Mouse (Mus musculus) liver, embryonic 13.5 days (tissue): ENCODE results near the gene Enpp6. TPM values are rescaled to one million over a fixed set of nuclear protein-coding genes. Genes with fewer than 3 reads are reported as not detected.
"Not testable (repeated sequence)": the region's sequence is repeated elsewhere in the genome, so short reads cannot be mapped to it uniquely, and the experiment has no call there.

Source experiments
- ATAC-seq: fragments of 200-750 bp; cut with Nextera tagmentation; 2 replicates; pipeline ENCODE4 v1.8.0; 2017; ENCODE audit warnings: low read depth, mild to moderate bottlenecking, moderate number of reproducible peaks, moderate library complexity
- DNase-seq: peaks from one replicate; pipeline ENCODE4 v3.0.0; 2022
- H3K27ac ChIP-seq: fragments of 300-500 bp; sonication (generic); 2 replicates; pipeline ENCODE4 v1.5.1; 2015; ENCODE audit warnings: moderate library complexity, mild to moderate bottlenecking, inconsistent platforms
- H3K27me3 ChIP-seq: fragments of 300-500 bp; sonication (generic); 2 replicates; pipeline ENCODE4 v1.6.1; 2015; ENCODE audit warnings: mild to moderate bottlenecking, inconsistent platforms
- H3K36me3 ChIP-seq: fragments of 300-500 bp; sonication (generic); 2 replicates; pipeline ENCODE4 v1.6.1; 2015; ENCODE audit warnings: mild to moderate bottlenecking, inconsistent platforms
- H3K4me1 ChIP-seq: fragments of 300-500 bp; sonication (generic); replicated peaks from 2 replicates; pipeline ENCODE4 v1.6.1; 2015; ENCODE audit warnings: inconsistent platforms
- H3K4me2 ChIP-seq: fragments of 300-500 bp; sonication (generic); 2 replicates; pipeline ENCODE4 v1.6.1; 2015; ENCODE audit warnings: inconsistent platforms, mild to moderate bottlenecking, moderate library complexity
- H3K4me3 ChIP-seq: fragments of 300-500 bp; sonication (generic); replicated peaks from 2 replicates; pipeline ENCODE4 v1.5.1; 2015; ENCODE audit warnings: mild to moderate bottlenecking, inconsistent platforms
- H3K9ac ChIP-seq: fragments of 300-500 bp; sonication (generic); 2 replicates; pipeline ENCODE4 v1.6.1; 2015; ENCODE audit warnings: mild to moderate bottlenecking, inconsistent platforms
- H3K9me3 ChIP-seq: fragments of 300-500 bp; sonication (generic); replicated peaks from 2 replicates; pipeline ENCODE4 v1.6.1; 2016; ENCODE audit warnings: inconsistent platforms
- WGBS: fragments of 180-500 bp; shearing (Covaris S2); methylation state at CpG from one replicate; pipeline ENCODE4 v1.1.7; 2015; ENCODE audit not compliant: insufficient replicate concordance; 5-methylcytosine and 5-hydroxymethylcytosine counted together
- polyA plus RNA-seq: library from polyadenylated mRNA; unstranded; fragments of >200 nt; fragmentation: Nextera tagmentation; extraction: Ambion mirVana; gene quantifications from 2 replicates; pipeline ENCODE4 v1.2.1, GENCODE M21; 2015

The Enpp6 gene
- polyA plus RNA-seq, 1 experiment from 2014 or later, result 0.13 TPM

DNA sequence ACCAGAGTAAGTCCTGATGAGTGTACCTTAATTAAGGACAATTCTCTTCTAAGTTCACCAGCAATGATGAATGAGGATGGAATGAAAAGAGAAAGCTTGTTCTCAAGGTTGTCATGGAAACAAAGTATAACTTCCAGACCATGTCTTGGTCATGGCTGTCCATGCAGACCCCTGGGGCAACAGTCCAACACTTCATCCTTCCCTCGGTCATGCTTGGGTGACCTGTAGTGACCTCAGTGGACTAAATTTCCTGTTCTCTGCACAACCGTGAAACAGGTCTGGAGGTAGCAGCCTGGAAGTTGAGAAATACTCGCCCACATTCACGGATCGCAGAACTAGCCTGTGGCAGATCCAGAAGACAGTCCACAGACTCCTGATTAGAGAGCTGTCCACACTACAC lies 50.7 kb downstream of the Enpp6 start:
- no peak overlapping the region for H3K4me3 ChIP-seq
- H3K4me2 ChIP-seq, result no peak overlapping the region
- no peaks in the 10 kb centered on the region for H3K27me3 ChIP-seq
- ATAC-seq (no peak), DNase-seq (no peak)
- H3K27ac ChIP-seq, result no peak overlapping the region
- H3K9me3 ChIP-seq, result no peaks in the 10 kb centered on the region
- 61% methylated on average over 5 of the region's 5 CpGs for WGBS
- H3K36me3 ChIP-seq, result no peaks in the 10 kb centered on the region
- no peaks in the 10 kb centered on the region for H3K4me1 ChIP-seq
- no peak overlapping the region for H3K9ac ChIP-seq

GRCm38 (mm10) chr8:47040215-47040614 lies 53.5 kb downstream of the Enpp6 start:
- not testable (repeated sequence) for H3K4me3 ChIP-seq, DNase-seq, H3K27me3 ChIP-seq, H3K27ac ChIP-seq, ATAC-seq, H3K4me2 ChIP-seq, H3K9ac ChIP-seq, H3K4me1 ChIP-seq, H3K36me3 ChIP-seq, H3K9me3 ChIP-seq
- 49% methylated on average over 4 of the region's 4 CpGs for WGBS

GRCm38 (mm10) chr8:47046340-47046739 lies 59.7 kb downstream of the Enpp6 start:
- WGBS, result 60% methylated on average over 4 of the region's 4 CpGs
- Histone ChIP-seq H3K27ac (no peak overlapping the region), H3K4me2 (no peak overlapping the region), H3K4me1 (no peaks in the 10 kb centered on the region), H3K9ac (no peak overlapping the region), H3K9me3 (no peaks in the 10 kb centered on the region), H3K4me3 (no peak overlapping the region), H3K27me3 (no peaks in the 10 kb centered on the region), H3K36me3 (no peaks in the 10 kb centered on the region)
- ATAC-seq, result no peak
- DNase-seq, result no peak

GRCm38 (mm10) chr8:47047146-47047545 lies 60.5 kb downstream of the Enpp6 start:
- Histone ChIP-seq H3K27me3 (no peaks in the 10 kb centered on the region), H3K9ac (no peak overlapping the region), H3K4me2 (no peak overlapping the region), H3K4me1 (no peaks in the 10 kb centered on the region), H3K36me3 (no peaks in the 10 kb centered on the region), H3K4me3 (no peak overlapping the region), H3K9me3 (no peaks in the 10 kb centered on the region), H3K27ac (no peak overlapping the region)
- ATAC-seq, result no peak
- 65% methylated on average over 2 of the region's 2 CpGs for WGBS
- DNase-seq, result no peak

GRCm38 (mm10) chr8:47048584-47048983 lies 61.9 kb downstream of the Enpp6 start:
- H3K9ac ChIP-seq, result no peak overlapping the region
- ATAC-seq (no peak), DNase-seq (no peak)
- no peak overlapping the region for H3K4me3 ChIP-seq
- no peaks in the 10 kb centered on the region for H3K36me3 ChIP-seq
- H3K4me1 ChIP-seq, result no peaks in the 10 kb centered on the region
- H3K27ac ChIP-seq, result no peak overlapping the region
- no peaks in the 10 kb centered on the region for H3K9me3 ChIP-seq
- no peaks in the 10 kb centered on the region for H3K27me3 ChIP-seq
- 79% methylated on average over 10 of the region's 10 CpGs for WGBS
- H3K4me2 ChIP-seq, result no peak overlapping the region

- H3K9me3 ChIP-seq, result no peaks in the 10 kb centered on the region
- 41% methylated on average over 3 of the region's 3 CpGs for WGBS
- H3K27me3 ChIP-seq, result no peaks in the 10 kb centered on the region
- H3K4me3 ChIP-seq, result no peak overlapping the region
- H3K36me3 ChIP-seq, result no peaks in the 10 kb centered on the region
- H3K4me2 ChIP-seq, result no peak overlapping the region
- ATAC-seq (no peak), DNase-seq (no peak)
- H3K4me1 ChIP-seq, result no peaks in the 10 kb centered on the region
- H3K27ac ChIP-seq, result no peak overlapping the region
- no peak overlapping the region for H3K9ac ChIP-seq
These were observed 66.0 kb downstream of the Enpp6 start for GRCm38 (mm10) chr8:47052643-47053042.

DNA sequence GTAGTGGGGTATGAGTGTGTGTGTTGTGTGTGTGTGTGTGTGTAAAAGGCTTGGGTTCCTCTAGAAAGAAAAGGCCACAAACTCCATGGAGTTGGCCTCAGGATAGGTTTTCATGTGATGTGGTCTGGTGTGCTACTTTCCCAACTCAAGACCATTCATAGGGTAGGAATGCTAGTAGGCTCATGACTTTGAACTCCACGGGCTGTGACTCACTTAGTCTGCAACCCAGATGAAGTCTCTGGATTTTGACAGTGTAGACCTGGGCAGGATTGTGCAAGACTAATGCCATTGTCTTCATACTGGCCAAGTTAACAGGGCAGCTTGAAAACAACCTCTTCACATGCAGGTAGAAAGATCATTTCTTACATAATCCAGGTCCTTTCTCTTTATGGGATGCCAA lies 69.4 kb downstream of the Enpp6 start:
- ATAC-seq, result no peak

GRCm38 (mm10) chr8:47058526-47058925 lies 71.8 kb downstream of the Enpp6 start:
- H3K27ac ChIP-seq, result no peak overlapping the region
- no peaks in the 10 kb centered on the region for H3K4me1 ChIP-seq
- no peak overlapping the region for H3K9ac ChIP-seq
- WGBS, result 63% methylated on average over 4 of the region's 4 CpGs
- H3K36me3 ChIP-seq, result no peaks in the 10 kb centered on the region
- no peak overlapping the region for H3K4me3 ChIP-seq
- DNase-seq, result no peak
- no peaks in the 10 kb centered on the region for H3K27me3 ChIP-seq
- no peaks in the 10 kb centered on the region for H3K9me3 ChIP-seq
- no peak for ATAC-seq
- no peak overlapping the region for H3K4me2 ChIP-seq

More for the DNA sequence above, 69.4 kb downstream of the Enpp6 start:
- H3K27me3 ChIP-seq, result no peaks in the 10 kb centered on the region
- no peaks in the 10 kb centered on the region for H3K9me3 ChIP-seq
- no peak overlapping the region for H3K4me2 ChIP-seq
- H3K27ac ChIP-seq, result no peak overlapping the region
- H3K36me3 ChIP-seq, result no peaks in the 10 kb centered on the region
- H3K4me3 ChIP-seq, result no peak overlapping the region
- no peaks in the 10 kb centered on the region for H3K4me1 ChIP-seq
- no peak for DNase-seq
- WGBS, result 52% methylated on average over 1 of the region's 1 CpGs
- H3K9ac ChIP-seq, result no peak overlapping the region

DNA sequence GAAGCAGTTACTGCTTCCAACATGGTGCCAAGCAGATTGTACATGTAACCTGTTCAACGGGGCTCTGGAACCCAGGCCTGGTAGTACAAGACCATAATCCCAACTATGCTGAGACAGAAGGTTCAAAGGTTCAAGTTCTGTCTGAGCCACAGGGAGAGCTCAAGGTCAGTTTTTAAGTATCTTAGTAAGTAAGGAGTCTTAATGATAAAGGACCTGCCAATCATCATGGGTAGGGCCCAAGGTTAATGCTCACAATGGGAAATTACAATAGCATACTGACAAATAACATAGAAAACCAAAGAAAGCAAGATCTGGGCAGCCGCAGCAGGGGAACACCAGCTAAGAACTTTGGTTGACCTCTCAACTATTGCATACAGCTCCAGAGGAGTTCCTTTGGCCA lies 72.3 kb downstream of the Enpp6 start:
- ATAC-seq, result no peak
- H3K27ac ChIP-seq, result no peak overlapping the region
- no peak overlapping the region for H3K4me3 ChIP-seq
- no peak for DNase-seq
- no peak overlapping the region for H3K4me2 ChIP-seq
- H3K4me1 ChIP-seq, result no peaks in the 10 kb centered on the region
- 64% methylated on average over 2 of the region's 2 CpGs for WGBS
- no peak overlapping the region for H3K9ac ChIP-seq
- H3K36me3 ChIP-seq, result no peaks in the 10 kb centered on the region
- no peaks in the 10 kb centered on the region for H3K27me3 ChIP-seq
- H3K9me3 ChIP-seq, result no peaks in the 10 kb centered on the region

- Histone ChIP-seq H3K4me3 (no peak overlapping the region), H3K4me1 (no peaks in the 10 kb centered on the region), H3K27me3 (no peaks in the 10 kb centered on the region), H3K9ac (no peak overlapping the region), H3K27ac (no peak overlapping the region), H3K9me3 (no peaks in the 10 kb centered on the region), H3K36me3 (no peaks in the 10 kb centered on the region), H3K4me2 (no peak overlapping the region)
- DNase-seq (no peak), ATAC-seq (no peak)
- 43% methylated on average over 7 of the region's 7 CpGs for WGBS
These were observed 74.5 kb downstream of the Enpp6 start for GRCm38 (mm10) chr8:47061105-47061720.

DNA sequence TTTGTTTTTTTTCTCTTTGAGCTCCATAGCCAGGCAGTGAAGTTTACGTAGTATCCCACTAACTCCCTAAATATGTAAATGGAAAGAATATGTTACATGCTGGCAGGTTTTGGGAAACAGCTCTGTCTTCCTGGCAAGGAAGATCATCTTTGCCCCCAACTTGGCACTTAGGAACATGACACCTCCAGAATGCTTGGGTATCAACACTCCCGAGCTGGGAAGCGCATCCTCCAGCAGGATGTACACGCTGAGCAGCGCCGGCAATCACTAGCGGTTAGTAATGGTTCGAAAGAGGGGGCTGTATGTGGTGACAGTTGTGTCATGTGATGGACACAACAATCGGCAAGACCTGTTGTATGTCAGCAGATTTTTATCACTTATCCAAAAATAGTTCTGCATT lies 80.4 kb downstream of the Enpp6 start:
- Histone ChIP-seq H3K4me3 (no peak overlapping the region), H3K9me3 (no peaks in the 10 kb centered on the region), H3K27me3 (no peaks in the 10 kb centered on the region), H3K27ac (no peak overlapping the region), H3K4me1 (no peaks in the 10 kb centered on the region), H3K9ac (no peak overlapping the region), H3K36me3 (no peaks in the 10 kb centered on the region), H3K4me2 (no peak overlapping the region)
- 80% methylated on average over 9 of the region's 9 CpGs for WGBS
- no peak for DNase-seq
- ATAC-seq, result no peak

DNA sequence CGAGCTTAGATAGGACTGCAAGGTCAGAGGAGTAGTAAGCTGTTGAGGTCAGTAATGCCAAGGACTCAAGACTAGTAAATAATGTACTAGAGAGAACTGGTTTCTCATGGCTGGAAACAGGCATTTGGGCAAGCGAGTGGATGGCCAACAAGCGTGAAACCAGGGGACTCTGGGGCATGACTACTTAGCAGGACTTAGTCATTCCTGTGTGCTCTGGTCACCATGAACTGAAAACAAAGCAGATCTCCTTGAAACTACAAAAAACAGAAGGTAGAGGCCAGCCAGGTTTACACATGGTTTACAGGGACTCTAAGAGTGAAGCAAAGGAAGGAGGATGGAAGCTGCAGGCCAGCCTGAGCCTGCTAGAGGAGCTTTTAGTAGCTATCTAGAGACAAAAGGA lies 82.9 kb downstream of the Enpp6 start:
- DNase-seq, result no peak
- Histone ChIP-seq H3K9me3 (no peaks in the 10 kb centered on the region), H3K27me3 (no peaks in the 10 kb centered on the region), H3K4me3 (no peak overlapping the region), H3K4me1 (no peaks in the 10 kb centered on the region), H3K9ac (no peak overlapping the region), H3K36me3 (no peaks in the 10 kb centered on the region), H3K27ac (no peak overlapping the region), H3K4me2 (no peak overlapping the region)
- ATAC-seq, result no peak
- 55% methylated on average over 3 of the region's 3 CpGs for WGBS
